Comparison of ENCODE assay signal across 8 mouse cellular contexts in the genomic region with DNA sequence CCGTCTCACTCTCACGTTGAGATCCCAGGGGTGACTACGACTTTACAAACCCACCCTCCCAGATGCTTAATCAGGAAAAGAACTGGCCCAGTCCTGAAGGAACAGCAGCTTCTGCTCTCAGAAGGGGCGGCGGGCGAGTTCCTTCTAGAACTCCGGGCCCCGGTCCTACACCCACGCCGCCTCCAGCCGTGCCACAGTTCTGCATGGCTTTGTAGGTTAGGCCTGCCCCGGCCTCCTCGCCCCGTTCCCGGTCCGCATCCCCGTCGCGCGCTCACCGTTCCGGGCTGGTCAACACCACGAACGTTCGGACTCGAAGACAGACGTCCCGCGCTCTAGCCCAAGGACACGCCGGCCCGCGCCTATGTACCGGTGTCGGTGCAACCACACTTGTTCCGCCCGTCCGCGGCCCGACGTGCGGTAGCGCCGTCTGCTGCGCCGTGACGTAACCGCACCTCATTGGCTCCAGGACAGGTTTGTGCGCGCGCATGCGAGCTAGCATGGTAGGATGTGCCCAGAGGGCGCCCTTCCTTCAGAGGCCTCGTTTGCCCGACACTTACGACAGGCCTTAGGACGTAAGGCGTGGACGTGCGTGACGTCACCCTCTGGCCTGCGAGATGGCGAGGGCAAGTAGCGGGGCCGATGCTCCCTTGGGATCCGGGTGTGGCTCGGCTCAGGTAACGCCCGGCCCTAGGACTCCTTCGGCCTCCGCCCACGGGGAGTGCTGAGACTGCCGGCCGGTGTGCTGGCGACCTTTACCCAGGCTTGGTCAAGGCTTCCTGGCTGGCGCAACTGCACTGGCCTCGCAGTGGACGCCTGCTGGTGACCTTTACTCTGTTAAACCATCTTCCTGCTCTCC. TPM values are rescaled to one million over a fixed set of nuclear protein-coding genes. Genes with fewer than 3 reads are reported as not detected.
A peak's percentile ranks its signal among the peaks of the same experiment; 100 is the strongest.
DNase-seq lines count a peak whose midpoint lies in the region; ATAC-seq lines count a peak whose summit lies in the region.

A gene (minus strand): TSS at position 398 of the 856 bp plus-strand sequence.

- no peaks in the 10 kb centered on the region for H3K9me3 ChIP-seq in intestine, embryonic 14.5 days (ENCODE audit: control insufficient read depth, low read length)

- H3K4me1 ChIP-seq in intestine, embryonic 14.5 days (replicated peaks; ENCODE audit: control insufficient read depth, insufficient read depth, low read length): 0 out of 2 replicates have a peak, but pooled peaks cover 8% of the 10 kb centered on the region

- H3K27me3 ChIP-seq in intestine, embryonic 14.5 days (replicated peaks; ENCODE audit: control insufficient read depth, insufficient read depth, low read length): no peaks in the 10 kb centered on the region

- intact Hi-C loops in left cerebral cortex, postnatal 14 days (cut with DNase I): no loop called here

- H3K4me3 ChIP-seq in intestine, embryonic 14.5 days (ENCODE audit: low read depth, low read length): peak within 1 kb of the TSS; percentile 90

- H3K27ac ChIP-seq in intestine, embryonic 14.5 days (ENCODE audit: low read depth): peak within 1 kb of the TSS; percentile 86

- WGBS in intestine, embryonic 14.5 days: under 1% methylated on average over 78 of the region's 78 CpGs

- peak within 1 kb of the TSS; percentile 85 for H3K9ac ChIP-seq in intestine, embryonic 14.5 days (ENCODE audit: low read length)

- peak; percentile 97 for ATAC-seq in intestine, embryonic 14.5 days (replicated peaks; ENCODE audit: low FRiP score, low TSS enrichment, low read depth)

- peak within 1 kb of the TSS; percentile 77 for H3K4me2 ChIP-seq in intestine, embryonic 14.5 days (ENCODE audit: low read length)

- peaks cover 17% of the 10 kb centered on the region for H3K36me3 ChIP-seq in intestine, embryonic 14.5 days (ENCODE audit: control insufficient read depth, insufficient read depth, low read length)

- DNase-seq in adrenal gland, adult 18-20 months (ENCODE audit: low spot score in 2 of 2): peak; percentile 97
- peak; percentile 100 for DNase-seq in embryo, embryonic 11 days
- DNase-seq in gastrocnemius, postnatal 25 days: peak; percentile 99
- peak; percentile 99 for DNase-seq in intestine, embryonic 14.5 days (ENCODE audit: low spot score)
- DNase-seq in left cerebral cortex, postnatal 14 days (ENCODE audit: low spot score in 2 of 2): peak; percentile 99 to 100
- DNase-seq in mesoderm, embryonic 11.5 days (ENCODE audit: low read depth, low spot score): peak; percentile 100
- peak; percentile 99 for DNase-seq in right cerebral cortex, postnatal 36 days (ENCODE audit: low spot score in 2 of 2)
- DNase-seq in yolk sac, embryonic 10.5 days (ENCODE audit: low spot score): peak; percentile 99

RNA-seq across cellular contexts. Expression of the gene that starts here (rescaled TPM):
- 100 to 1,000 TPM in 1 of 2 experiments, 10 to 100 TPM in 1; 57.2 to 102 TPM for total RNA-seq in adrenal gland, adult 18-20 months (2021)
- 100 to 1,000 TPM; 110 TPM for total RNA-seq in gastrocnemius, postnatal 25 days (2021)
- polyA plus RNA-seq in intestine, embryonic 14.5 days (2014; fragmentation: Nextera tagmentation; extraction: Ambion mirVana): 66.5 and 78.7 TPM in 2 replicates
- 10 to 100 TPM; 49.1 to 49.6 TPM for total RNA-seq in left cerebral cortex, postnatal 14 days (2021)

Comparison
In these comparisons a context has a peak if more than half of its experiments do, and no peak if none do; other contexts are left out.
1. Peak in every context shown above with its lines: DNase-seq, ATAC-seq, H3K4me3 ChIP-seq and H3K27ac ChIP-seq.